Mouse (Mus musculus) frontal cortex, adult 2 months (tissue): ENCODE measurements at regions not wholly inside any gene's neighbourhood (a gene's known extent, or its start where the extent isn't known, plus 50 kb on each side); places are given as distances from the start of the nearest gene placed in this dataset.
A peak's percentile ranks its signal among the peaks of the same experiment; 100 is the strongest.

Experiments used
- DNase-seq, 2 experiments: peaks; one replicate each; pipeline ENCODE4 v3.0.0; 2022; ENCODE audit warnings: low spot score in 1 of 2; ENCODE audit errors: extremely low spot score in 1 of 2

GRCm38 (mm10) chr9:61680911-61681311, 233.4 kb downstream of the Rplp1 start:
- no peak for DNase-seq

DNA sequence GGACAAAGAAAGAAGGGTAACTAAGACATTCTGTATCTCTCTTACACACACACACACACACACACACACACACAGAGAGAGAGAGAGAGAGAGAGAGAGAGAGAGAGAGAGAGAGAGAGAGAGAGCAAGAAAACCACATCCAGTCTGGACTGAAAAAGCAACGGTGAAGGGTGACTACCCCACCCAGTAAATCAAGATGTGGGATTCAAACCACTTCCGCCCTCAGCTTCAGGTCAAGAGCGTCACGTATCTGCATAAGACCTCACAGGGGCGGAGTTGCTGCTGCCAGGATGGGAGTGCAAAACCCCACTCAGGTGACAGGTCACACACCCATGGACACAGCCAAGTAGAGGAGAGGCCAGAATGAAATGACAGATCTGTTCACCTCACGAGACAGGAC, 234.7 kb downstream of the Rplp1 start:
- DNase-seq: no peak

- no peak for DNase-seq
These were observed 236.7 kb downstream of the Rplp1 start for GRCm38 (mm10) chr9:61677603-61678002.

DNA sequence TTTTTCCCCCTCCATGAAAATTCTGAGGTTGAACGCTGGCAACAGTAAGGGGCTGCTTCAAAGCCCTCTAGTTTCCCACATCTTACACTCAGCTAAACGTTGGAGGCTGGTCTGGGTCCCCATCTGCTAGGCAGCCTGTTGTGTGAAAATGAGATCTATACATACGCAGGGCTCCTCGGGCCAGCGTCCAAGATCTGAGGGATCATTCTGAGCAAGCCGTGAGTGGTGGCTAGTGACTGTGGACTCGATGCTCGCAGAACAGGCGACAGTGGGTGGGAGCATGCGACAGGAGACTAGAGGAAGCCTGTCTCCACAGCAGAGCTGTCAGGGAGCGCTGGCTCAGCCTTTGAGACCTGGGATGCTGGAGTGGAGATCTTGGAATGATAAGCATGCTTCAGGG, 237.3 kb downstream of the Rplp1 start:
- peak; percentile 88 to 93 for DNase-seq

GRCm38 (mm10) chr9:61675366-61675765, 239.0 kb downstream of the Rplp1 start:
- no peak for DNase-seq

- no peak for DNase-seq
These were observed 240.7 kb downstream of the Rplp1 start for GRCm38 (mm10) chr9:61673575-61674203.

GRCm38 (mm10) chr9:61670986-61671385, 243.4 kb downstream of the Rplp1 start:
- DNase-seq: no peak

DNA sequence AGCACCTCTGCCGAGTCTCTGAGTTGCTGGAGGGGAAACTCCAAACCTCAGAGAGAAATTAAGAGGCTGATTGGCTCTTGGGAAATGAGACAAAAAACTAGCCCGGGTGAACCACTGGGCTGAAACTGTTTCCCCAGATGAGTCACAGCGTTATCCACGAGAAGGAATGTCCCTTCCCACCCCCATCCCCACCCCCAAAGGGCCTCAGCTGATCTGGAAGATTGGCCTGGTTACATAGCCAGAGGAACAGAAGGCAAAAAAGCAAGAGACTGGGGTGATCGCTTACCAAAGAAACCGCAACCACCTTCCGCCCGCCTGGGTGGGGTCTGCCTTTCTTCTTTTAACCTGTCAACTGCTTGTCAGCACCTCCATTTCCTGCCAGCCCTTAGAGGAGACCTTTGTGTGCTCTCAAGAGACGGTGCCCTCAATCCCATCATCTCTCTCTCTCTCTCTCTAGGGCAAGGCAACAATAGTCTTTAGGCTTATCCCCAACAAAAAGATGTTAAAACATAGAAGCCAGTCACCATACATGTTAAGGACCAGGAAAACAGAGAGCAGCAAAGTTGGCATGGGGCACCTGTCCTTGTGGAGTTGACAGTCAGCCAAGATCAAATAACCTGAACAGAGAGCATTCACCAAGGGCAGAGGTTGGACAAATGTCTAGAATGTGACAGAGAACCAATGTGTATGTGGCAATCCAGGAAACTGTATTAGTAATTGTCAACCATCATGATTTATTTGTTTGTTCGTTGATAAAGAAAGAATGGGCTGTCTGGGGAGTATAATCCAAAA, 244.4 kb downstream of the Rplp1 start:
- DNase-seq: peak in 1 of 2 experiments; percentile 19

DNA sequence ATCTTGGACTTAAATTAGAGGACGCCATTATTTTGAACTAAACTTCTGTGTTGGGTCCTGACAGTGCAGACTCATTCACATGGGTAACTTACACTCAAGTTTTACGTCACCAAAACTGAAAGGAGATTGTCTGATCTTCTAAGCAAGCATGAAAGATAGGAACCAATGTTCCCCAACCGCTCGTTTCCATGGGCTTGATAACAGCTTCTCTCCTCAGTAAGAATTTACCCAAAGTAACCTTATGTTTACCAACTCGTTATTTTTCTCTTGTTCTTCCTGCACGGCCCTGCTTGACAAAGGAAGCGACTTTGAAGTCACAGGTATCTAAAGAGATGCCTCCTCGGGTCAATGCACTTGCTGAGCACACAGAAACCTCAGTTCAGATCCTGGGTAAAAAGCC, 245.6 kb downstream of the Rplp1 start:
- no peak for DNase-seq

DNA sequence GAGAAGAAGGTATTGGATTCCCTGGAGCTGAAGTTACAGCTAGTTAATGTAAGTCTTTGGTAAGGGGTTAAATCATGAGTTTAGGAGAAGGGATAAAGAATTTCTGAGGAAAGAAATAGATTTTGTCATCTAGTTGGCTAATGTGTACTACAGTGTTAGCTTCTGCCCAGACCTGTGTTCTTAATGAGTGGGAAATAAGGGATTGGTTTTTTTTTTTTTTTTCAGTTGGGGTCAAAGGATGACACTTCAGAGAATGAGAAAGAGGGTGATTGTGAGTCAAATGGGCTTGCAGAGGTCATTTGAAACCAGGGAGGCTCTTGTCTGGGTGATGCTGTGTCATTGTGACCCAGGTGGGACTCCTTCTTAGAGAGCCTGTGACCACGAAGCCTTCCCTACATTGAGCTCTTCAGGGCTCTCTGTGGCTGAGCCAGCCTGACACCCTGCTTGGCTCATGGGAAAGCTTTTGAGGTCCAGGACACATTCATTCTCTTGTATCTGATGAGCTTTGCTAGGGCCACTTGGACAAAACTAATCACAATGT, 246.1 kb downstream of the Rplp1 start:
- DNase-seq: no peak

- DNase-seq: no peak
These were observed 246.8 kb downstream of the Rplp1 start for GRCm38 (mm10) chr9:61667453-61668074.

DNA sequence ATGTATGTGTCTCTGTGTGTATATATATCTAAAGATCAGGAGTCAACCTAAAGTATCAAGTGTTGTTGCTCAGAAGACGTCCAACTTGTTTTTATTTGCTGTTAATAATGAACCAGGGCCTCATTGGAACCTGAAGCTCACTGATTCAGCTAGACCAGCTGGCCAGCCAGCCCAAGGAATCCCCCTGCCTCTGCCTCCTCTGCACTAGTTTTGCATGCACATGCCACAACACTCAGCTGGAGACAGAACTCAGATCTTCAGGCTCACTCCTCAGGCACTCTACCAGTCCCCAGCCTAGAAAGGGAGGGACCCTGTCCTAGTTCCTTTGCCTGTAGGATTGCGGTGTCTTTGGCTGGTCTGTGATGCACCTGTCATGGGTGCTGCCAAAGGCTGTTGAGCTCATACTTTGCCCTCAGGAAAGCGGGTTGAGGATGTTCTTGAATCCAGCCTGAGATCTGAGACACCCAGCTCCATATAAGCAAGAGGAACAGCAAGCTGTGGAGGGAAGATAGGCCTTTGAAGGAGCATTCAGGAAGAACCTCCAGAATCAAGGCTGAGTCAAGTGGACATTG, 247.5 kb downstream of the Rplp1 start:
- DNase-seq: no peak

GRCm38 (mm10) chr9:61666118-61666517, 248.2 kb downstream of the Rplp1 start:
- no peak for DNase-seq

GRCm38 (mm10) chr9:61665254-61665653, 249.1 kb downstream of the Rplp1 start:
- no peak for DNase-seq

GRCm38 (mm10) chr9:61664000-61664622, 250.2 kb downstream of the Rplp1 start:
- DNase-seq: peak in 1 of 2 experiments; percentile 27

- no peak for DNase-seq
These were observed 252.0 kb downstream of the Rplp1 start for GRCm38 (mm10) chr9:61662055-61663028.

- DNase-seq: no peak
These were observed 254.2 kb downstream of the Rplp1 start for GRCm38 (mm10) chr9:61660191-61660590.

- no peak for DNase-seq
These were observed 256.3 kb downstream of the Rplp1 start for GRCm38 (mm10) chr9:61657996-61658395.

DNA sequence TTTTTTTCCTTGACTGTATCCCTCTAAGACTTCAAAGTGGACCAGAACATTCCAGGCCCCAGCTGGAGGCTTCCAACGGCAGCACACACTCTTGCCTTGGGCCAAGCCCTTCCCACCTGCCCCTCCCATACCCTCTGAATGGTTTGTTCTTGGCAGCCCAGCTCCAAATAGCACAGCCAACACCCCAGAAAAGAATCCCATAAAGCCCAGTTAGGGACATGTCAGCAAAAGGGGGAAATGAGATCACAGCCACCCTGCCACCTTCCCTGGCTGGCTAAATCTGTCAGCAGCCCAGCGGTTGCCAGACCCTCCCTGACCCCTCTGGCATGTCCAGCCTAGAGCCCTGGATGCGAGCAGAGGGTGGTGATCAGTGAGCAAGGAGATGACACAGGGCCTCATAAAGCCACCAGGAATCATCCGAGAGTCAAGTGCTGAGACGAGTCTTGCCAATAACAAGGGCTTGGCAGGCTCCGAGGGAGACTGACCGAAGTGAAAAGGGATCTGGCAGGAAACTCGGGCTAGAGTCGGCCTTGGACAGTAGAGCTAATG, 258.8 kb downstream of the Rplp1 start:
- DNase-seq: no peak
